Mouse (Mus musculus) right cerebral cortex, postnatal 4 days (tissue): ENCODE results near the gene Cnot1.
A peak's percentile ranks its signal among the peaks of the same experiment; 100 is the strongest.
"Not testable (repeated sequence)": the region's sequence is repeated elsewhere in the genome, so short reads cannot be mapped to it uniquely, and the experiment has no call there.

ENCODE experiments used
- DNase-seq: peaks from one replicate; pipeline ENCODE4 v3.0.0-alpha.2; 2022

Cnot1 gene

DNA sequence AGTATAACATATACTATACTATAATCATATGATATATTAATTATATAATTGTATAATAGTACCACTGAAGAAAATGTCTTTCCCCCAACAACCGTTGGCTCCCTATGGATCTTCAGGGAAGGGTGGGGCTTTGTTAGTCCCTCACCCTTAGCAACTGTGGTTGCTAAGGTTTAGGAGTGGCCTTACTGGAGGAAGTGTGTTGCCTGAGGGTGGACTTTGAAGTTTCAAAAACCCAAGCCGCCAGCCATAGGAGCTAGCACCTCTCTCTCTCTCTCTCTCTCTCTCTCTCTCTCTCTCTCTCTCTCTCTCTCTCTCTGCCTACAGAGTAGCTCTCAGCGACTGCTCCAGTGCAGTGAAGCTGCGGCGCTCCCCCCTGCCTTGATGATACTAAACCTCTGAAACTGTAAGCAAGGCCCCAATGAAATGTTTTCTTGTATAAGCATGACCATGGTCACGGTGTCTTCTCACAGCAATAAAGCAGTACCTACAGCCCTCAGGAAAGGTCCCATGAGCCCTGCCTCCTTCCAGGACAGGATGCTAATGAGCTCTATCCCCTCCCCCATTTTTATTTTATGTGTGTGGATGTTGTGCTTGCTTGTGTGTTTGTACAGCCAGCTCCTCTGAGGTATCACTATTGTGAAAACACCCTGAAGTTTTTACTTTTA, 8.9 kb upstream of the Cnot1 start:
- no peak for DNase-seq

GRCm38 (mm10) chr8:95810184-95810591, 2.9 kb upstream of the Cnot1 start:
- DNase-seq = no peak

DNA sequence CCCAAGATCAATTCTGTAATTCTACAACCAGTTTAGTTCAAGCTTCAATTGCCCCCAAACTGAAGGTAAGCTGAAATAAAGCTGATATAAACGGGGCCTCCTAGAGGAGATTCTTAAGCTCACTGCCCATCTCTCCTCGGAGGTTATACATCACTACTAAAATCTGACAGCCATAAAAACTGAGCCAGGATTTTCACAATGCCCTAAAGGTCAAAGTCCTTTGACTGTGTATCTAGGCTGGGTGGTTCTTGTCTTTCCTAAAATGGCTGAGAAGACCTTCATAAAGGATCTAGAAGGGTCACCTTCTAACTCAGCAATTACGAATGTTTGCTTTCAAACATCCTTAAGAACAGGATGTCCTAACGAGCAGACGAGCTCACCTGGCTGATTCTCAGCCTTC, 1.9 kb upstream of the Cnot1 start:
- DNase-seq = no peak

DNA sequence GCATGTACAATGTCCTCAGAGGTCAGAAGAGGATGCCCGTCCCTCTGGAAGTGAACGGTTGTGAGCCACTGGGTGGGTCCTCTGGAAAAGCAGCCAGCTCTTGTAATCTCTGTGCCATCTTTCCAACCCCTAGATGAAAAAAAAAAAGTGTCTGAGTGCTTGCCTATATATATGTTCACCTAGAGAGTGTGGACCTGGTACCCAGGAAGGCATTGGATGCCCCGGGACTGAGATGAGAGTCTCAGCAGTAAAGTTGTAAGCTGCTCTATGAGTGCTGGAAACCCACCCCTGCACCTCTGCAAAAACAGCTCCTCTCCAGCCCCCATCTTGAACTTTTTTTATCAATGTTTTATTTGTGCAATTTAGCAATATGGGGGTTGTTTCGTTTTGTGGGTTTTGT, 1.4 kb upstream of the Cnot1 start:
- DNase-seq = no peak

DNA sequence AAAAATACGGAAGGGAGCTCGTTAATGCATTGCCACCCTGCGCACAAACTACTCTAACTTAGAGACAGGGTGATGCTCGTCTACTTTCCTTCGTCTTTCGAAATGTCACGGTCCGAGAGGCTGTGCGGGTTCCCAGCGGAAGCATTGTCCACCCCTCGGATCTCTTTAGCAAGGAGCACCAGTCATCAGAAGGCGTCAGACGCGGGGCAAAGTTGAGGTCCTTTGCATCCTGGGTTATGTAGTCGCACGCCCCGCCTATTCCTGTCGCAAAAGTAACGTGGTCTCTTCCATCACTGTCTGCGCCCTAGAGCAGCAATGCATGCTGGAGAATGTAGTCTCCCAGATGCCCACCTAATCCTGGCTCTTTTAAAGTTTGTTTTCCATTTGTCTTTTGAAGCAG, 597 bp upstream of the Cnot1 start:
- peak; percentile 84 for DNase-seq

- no peak for DNase-seq
Observed at GRCm38 (mm10) chr8:95806461-95807191, 638 bp downstream of the Cnot1 start.

GRCm38 (mm10) chr8:95805482-95805881, 1.8 kb downstream of the Cnot1 start:
- DNase-seq = no peak

DNA sequence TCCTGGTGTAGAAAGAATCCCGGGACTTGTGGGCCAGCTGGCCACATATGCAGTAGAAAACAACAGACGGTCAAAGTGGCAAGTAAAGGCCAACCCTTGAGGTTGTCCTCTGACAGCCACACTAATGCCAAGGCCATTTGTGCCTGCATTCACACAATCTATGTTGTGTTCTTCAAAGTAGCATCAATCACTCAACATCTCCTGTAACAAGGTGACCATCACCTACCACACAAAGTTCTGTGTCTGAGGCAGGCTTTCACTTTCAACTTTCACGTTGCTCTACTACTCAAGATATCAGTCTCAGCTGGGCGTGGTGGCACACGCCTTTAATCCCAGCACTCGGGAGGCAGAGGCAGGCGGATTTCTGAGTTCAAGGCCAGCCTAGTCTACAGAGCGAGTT, 5.0 kb downstream of the Cnot1 start:
- no peak for DNase-seq

DNA sequence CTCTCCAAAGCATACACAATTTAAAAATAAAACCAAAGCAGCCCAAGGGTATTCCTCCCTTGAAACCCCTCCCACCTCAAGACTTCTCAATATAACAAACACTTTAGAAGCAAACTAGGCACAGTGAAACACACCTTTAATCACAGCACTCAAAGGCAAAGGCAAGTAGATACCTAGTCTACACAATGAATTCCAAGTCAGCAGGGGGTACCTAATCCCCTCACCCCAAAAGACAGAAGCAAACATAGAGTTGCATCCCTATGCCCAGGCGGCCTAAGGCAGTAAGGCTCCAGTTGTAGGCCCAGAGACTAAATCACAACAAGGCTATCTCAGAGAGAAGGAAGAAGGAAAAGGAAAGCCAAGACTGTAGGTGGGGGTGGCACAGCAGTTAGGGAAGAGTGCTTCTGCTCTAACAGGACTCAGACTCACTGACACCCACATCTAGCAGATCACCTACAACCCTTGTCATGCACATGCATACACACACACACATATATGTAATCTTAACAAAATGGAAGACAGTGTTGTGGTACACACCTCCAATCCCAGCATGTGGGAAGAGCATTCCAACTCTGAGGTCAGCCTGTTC, 5.7 kb downstream of the Cnot1 start:
- DNase-seq = no peak

- DNase-seq = no peak
Observed at GRCm38 (mm10) chr8:95800353-95800752, 6.9 kb downstream of the Cnot1 start.

DNA sequence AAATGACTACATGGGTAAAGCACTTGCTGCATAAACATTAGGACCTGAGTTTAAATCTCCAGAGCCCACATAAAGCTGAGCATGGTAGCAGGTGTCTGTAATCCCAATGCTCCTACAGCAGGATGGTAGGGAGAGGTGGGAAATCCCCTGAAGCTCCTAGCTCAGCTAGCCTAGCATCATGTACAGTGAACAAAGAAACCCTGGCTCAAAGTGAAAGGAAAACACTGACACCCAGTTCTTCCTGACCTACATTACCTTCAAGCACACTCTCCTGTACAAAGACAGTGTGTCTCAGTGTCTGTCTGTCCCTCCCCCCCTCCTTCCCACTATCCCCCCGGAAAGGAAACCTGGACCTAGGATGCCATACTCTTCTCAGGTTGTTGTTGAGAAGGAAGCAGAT, 7.4 kb downstream of the Cnot1 start:
- DNase-seq = no peak

GRCm38 (mm10) chr8:95799117-95799516, 8.1 kb downstream of the Cnot1 start:
- no peak for DNase-seq

DNA sequence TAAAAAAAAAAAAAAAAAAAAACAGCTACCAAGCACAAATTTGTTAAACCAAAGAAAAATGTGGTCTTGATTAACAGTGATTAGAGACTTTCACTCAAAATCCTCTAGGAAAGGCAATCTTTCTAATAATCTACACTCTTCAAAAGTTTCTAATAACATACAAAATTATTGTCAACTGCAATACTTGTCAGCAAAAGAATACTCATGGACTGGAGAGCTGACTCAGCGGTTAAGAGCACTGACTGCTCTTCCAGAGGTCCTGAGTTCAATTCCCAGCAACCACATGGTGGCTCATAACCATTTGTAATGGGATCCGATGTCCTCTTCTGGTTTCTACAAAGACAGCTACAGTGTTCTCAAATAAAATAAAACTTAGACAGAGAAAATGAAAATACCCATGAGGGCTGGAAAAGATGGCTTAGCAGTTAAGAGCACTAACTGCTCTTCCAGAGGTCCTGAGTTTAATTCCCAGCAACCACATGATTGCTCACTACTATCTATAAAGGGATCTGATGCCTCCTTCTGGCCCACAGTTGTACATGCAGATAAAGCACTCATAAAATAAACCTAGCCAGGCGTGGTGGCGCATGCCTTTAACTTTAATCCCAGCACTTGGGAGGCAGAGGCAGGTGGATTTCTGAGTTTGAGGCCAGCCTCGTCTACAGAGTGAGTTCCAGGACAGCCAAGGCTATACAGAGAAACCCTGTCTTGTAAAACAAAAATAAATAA, 11.8 kb downstream of the Cnot1 start:
- DNase-seq = not testable (repeated sequence)

DNA sequence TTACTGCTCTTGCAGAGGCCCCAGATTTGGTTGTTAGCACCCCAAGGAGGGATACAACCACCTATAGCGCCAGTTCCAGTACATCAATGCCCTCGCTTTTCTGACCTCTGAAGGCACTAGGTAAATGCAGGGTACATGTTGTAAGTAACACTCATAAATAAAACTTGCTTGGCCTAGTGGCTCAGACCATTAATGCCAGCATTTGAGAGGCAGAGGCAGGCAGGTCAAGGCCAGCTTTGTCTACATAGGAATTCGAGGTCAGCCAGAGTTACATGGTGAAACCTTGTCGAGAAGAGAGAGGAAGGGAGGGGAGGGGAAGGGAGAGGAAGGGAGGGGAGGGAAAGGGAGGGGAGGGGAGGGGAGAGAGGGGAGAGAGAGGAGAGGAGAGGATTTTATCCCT, 21.7 kb downstream of the Cnot1 start:
- no peak for DNase-seq

DNA sequence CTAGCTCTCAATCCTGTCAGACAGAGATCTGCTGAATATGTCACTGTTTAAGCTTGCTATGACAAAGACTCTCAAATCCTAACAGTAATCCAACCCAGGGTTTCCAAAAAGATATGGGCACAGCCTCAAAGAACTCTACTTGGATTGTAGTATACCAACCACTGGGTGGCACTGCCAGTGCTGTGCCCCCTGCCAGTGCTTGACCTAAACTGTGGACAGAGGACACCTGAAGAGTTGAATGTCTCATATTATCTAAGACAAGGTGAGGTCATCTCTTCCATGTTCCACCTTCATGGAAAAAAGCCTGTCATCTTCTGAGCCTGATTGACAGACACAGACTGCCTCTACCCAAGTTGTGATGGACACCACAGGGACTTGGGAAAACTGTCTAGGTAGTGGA, 24.6 kb downstream of the Cnot1 start:
- DNase-seq = no peak

GRCm38 (mm10) chr8:95781775-95782174, 25.5 kb downstream of the Cnot1 start:
- DNase-seq = no peak

- no peak for DNase-seq
Observed at GRCm38 (mm10) chr8:95781085-95781484, 26.2 kb downstream of the Cnot1 start.

DNA sequence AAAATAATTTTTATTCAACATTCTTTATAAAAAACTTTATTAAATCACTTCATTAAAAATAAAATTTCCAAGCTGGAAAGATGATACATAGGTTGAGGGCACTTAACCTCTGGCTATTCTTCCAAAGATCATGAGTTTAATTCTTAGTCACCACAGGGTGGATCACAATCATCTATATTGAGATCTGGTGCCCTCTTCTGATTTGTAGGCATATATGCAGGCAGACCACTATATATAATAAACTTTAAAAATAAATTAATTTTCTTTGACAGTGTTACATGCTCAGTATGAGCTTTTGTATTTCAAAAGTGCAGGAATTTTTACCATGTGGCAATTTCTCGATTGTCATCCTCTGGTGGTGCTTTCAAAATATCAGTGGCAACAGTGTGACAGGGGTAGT, 43.1 kb downstream of the Cnot1 start:
- no peak for DNase-seq

DNA sequence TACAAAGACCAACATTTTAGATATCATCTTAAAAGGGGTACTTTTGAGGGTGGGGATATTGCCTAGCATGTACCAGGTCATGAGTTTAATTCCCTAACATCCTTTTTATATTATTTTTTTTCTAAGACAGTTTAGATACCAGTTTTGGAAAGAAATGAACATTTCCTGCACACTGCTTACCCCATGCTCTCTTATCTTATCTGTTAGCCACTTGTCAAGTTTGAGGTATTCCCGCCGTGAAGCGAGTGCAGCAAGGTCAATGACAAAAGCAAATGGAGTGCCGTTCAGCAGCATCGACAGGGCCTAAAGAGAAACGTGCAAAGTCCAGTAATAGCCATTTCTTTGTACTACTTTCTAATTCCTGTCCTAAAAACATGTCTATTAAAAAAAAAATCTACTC, 46.9 kb downstream of the Cnot1 start:
- DNase-seq = no peak

DNA sequence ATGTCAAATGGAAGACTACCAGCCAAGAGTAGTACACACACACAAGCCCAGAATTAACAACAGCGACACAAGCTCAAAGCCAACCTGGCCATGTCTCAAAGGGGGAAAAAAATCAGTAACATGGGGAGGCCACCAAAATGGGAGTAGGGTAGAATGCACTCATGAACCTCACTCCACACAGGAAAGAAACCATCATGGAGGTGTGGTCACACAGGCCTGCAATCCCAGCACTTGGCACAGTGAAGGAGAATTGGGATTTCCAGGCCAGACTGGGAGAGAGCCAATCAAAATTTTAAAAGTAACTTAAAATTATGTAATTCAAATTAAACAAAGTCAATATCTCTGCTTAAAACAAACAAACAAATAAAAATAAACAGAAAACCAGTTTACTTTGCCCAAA, 55.3 kb downstream of the Cnot1 start:
- no peak for DNase-seq

GRCm38 (mm10) chr8:95748028-95748427, 59.2 kb downstream of the Cnot1 start:
- DNase-seq = no peak

GRCm38 (mm10) chr8:95741732-95742131, 65.5 kb downstream of the Cnot1 start:
- no peak for DNase-seq

DNA sequence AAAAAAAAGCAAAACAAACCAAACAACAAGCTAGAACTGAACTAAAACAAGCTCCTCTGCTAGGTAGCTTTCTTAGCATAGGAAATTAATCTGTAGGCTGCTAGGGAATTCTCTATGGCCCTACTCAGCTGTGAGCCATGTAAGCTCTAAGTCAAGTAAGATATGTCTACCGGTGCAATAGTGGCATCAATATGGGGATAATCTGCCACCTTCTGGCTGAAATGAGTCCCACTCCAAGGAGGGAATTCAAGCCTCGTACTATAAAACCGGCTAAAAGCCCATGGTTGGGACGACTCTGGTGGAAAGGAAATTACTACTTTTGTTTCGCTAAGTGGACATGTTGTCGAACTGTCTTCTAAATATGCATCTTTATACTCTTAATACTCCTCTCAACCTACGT, 68.7 kb downstream of the Cnot1 start:
- DNase-seq = no peak

DNA sequence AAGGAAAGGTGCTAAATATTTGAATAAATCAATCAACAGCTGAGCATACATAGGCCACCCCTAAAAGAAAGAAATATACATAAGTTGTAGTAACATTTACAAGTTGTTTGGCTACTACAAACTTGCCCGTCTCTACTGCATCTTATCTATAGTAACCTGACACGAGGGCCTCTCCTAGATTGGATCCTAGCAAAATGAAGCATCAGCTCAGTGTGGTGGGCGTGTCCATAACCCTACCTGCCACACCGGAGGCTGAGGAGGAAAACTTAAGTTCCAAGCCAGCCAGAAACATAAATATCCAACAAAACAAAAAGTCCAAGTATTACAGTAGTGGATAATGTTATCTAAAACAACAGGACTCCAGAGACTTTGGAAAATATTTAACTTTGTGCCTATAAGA, 79.6 kb downstream of the Cnot1 start:
- DNase-seq = no peak
